Mouse (Mus musculus): ENCODE data around the gene Cmss1. TPM values are rescaled to one million over a fixed set of nuclear protein-coding genes. Genes with fewer than 3 reads are reported as not detected.

Cmss1 gene
- polyA plus RNA-seq, 1 experiment from 2014 or later = 67.9 TPM

GRCm38 (mm10) chr16:57536511-57536910 is 70.2 kb downstream of the Cmss1 start:
- Histone ChIP-seq H3K27ac (ENCODE audit: low read depth) (no peak overlapping the region), H3K9ac (no peak overlapping the region), H3K9me3 (ENCODE audit: low read depth, low read length) (no peaks in the 10 kb centered on the region), H3K4me2 (no peak overlapping the region), H3K4me3 (ENCODE audit: low read depth, low read length) (no peak overlapping the region), H3K36me3 (ENCODE audit: insufficient read depth) (no peaks in the 10 kb centered on the region), H3K4me1 (ENCODE audit: insufficient read depth) (0 out of 2 replicates have a peak, but pooled peaks cover 4% of the 10 kb centered on the region), H3K27me3 (ENCODE audit: insufficient read depth, low read length) (no peaks in the 10 kb centered on the region)
- 74% methylated on average over 7 of the region's 7 CpGs for WGBS
- no peak for TF ChIP-seq CTCF (IDR thresholded peaks at IDR 0.05; ENCODE audit: low read depth)
- DNase-seq (no peak), ATAC-seq (ENCODE audit: insufficient read depth) (no peak)

- Histone ChIP-seq H3K4me1 (ENCODE audit: insufficient read depth) (0 out of 2 replicates have a peak, but pooled peaks cover 4% of the 10 kb centered on the region), H3K4me2 (no peak overlapping the region), H3K27ac (ENCODE audit: low read depth) (no peak overlapping the region), H3K9me3 (ENCODE audit: low read depth, low read length) (no peaks in the 10 kb centered on the region), H3K36me3 (ENCODE audit: insufficient read depth) (no peaks in the 10 kb centered on the region), H3K9ac (no peak overlapping the region), H3K4me3 (ENCODE audit: low read depth, low read length) (no peak overlapping the region), H3K27me3 (ENCODE audit: insufficient read depth, low read length) (no peaks in the 10 kb centered on the region)
- ATAC-seq (ENCODE audit: insufficient read depth) (no peak), DNase-seq (peak; percentile 48)
- TF ChIP-seq CTCF (IDR thresholded peaks at IDR 0.05; ENCODE audit: low read depth) = no peak
- 42% methylated on average over 1 of the region's 1 CpGs for WGBS
These were observed 71.9 kb downstream of the Cmss1 start for GRCm38 (mm10) chr16:57534811-57535210.

GRCm38 (mm10) chr16:57534365-57534764 is 72.3 kb downstream of the Cmss1 start:
- Histone ChIP-seq H3K27me3 (ENCODE audit: insufficient read depth, low read length) (no peaks in the 10 kb centered on the region), H3K9me3 (ENCODE audit: low read depth, low read length) (no peaks in the 10 kb centered on the region), H3K9ac (no peak overlapping the region), H3K4me2 (no peak overlapping the region), H3K4me1 (ENCODE audit: insufficient read depth) (0 out of 2 replicates have a peak, but pooled peaks cover 4% of the 10 kb centered on the region), H3K36me3 (ENCODE audit: insufficient read depth) (no peaks in the 10 kb centered on the region), H3K27ac (ENCODE audit: low read depth) (no peak overlapping the region), H3K4me3 (ENCODE audit: low read depth, low read length) (no peak overlapping the region)
- no peak for TF ChIP-seq CTCF (IDR thresholded peaks at IDR 0.05; ENCODE audit: low read depth)
- ATAC-seq (ENCODE audit: insufficient read depth) (no peak), DNase-seq (no peak)
- 74% methylated on average over 1 of the region's 1 CpGs for WGBS

GRCm38 (mm10) chr16:57532081-57532493 is 74.6 kb downstream of the Cmss1 start:
- Histone ChIP-seq H3K27me3 (ENCODE audit: insufficient read depth, low read length) (no peaks in the 10 kb centered on the region), H3K9ac (no peak overlapping the region), H3K4me3 (ENCODE audit: low read depth, low read length) (no peak overlapping the region), H3K36me3 (ENCODE audit: insufficient read depth) (no peaks in the 10 kb centered on the region), H3K27ac (ENCODE audit: low read depth) (no peak overlapping the region), H3K4me1 (ENCODE audit: insufficient read depth) (0 out of 2 replicates have a peak, but pooled peaks cover 4% of the 10 kb centered on the region), H3K4me2 (no peak overlapping the region), H3K9me3 (ENCODE audit: low read depth, low read length) (no peaks in the 10 kb centered on the region)
- WGBS = 12% methylated on average over 6 of the region's 6 CpGs
- ATAC-seq (ENCODE audit: insufficient read depth) (no peak), DNase-seq (peak; percentile 71)
- no peak for TF ChIP-seq CTCF (IDR thresholded peaks at IDR 0.05; ENCODE audit: low read depth)

- Histone ChIP-seq H3K9ac (no peak overlapping the region), H3K4me2 (no peak overlapping the region), H3K36me3 (ENCODE audit: insufficient read depth) (no peaks in the 10 kb centered on the region), H3K27me3 (ENCODE audit: insufficient read depth, low read length) (no peaks in the 10 kb centered on the region), H3K4me1 (ENCODE audit: insufficient read depth) (0 out of 2 replicates have a peak, but pooled peaks cover 7% of the 10 kb centered on the region), H3K9me3 (ENCODE audit: low read depth, low read length) (no peaks in the 10 kb centered on the region), H3K4me3 (ENCODE audit: low read depth, low read length) (no peak overlapping the region), H3K27ac (ENCODE audit: low read depth) (no peak overlapping the region)
- 62% methylated on average over 4 of the region's 4 CpGs for WGBS
- ATAC-seq (ENCODE audit: insufficient read depth) = no peak
- DNase-seq = no peak
- no peak for TF ChIP-seq CTCF (IDR thresholded peaks at IDR 0.05; ENCODE audit: low read depth)
These were observed 76.1 kb downstream of the Cmss1 start for GRCm38 (mm10) chr16:57530547-57530946.

GRCm38 (mm10) chr16:57528457-57528856 is 78.2 kb downstream of the Cmss1 start:
- WGBS = 44% methylated on average over 4 of the region's 4 CpGs
- Histone ChIP-seq H3K9ac (no peak overlapping the region), H3K9me3 (ENCODE audit: low read depth, low read length) (no peaks in the 10 kb centered on the region), H3K4me3 (ENCODE audit: low read depth, low read length) (no peak overlapping the region), H3K27me3 (ENCODE audit: insufficient read depth, low read length) (no peaks in the 10 kb centered on the region), H3K4me1 (ENCODE audit: insufficient read depth) (0 out of 2 replicates have a peak, but pooled peaks cover 7% of the 10 kb centered on the region), H3K4me2 (no peak overlapping the region), H3K36me3 (ENCODE audit: insufficient read depth) (no peaks in the 10 kb centered on the region), H3K27ac (ENCODE audit: low read depth) (no peak overlapping the region; the same call in 1 of the 2 replicates)
- DNase-seq (no peak), ATAC-seq (ENCODE audit: insufficient read depth) (no peak)
- TF ChIP-seq CTCF (IDR thresholded peaks at IDR 0.05; ENCODE audit: low read depth) = no peak

GRCm38 (mm10) chr16:57526893-57527292 is 79.8 kb downstream of the Cmss1 start:
- no peak overlapping the region for H3K27ac ChIP-seq (ENCODE audit: low read depth)
- H3K27me3 ChIP-seq (ENCODE audit: insufficient read depth, low read length) = no peaks in the 10 kb centered on the region
- no peaks in the 10 kb centered on the region for H3K9me3 ChIP-seq (ENCODE audit: low read depth, low read length)
- no peak overlapping the region for H3K4me2 ChIP-seq
- ATAC-seq (ENCODE audit: insufficient read depth) = no peak
- 79% methylated on average over 7 of the region's 7 CpGs for WGBS
- TF ChIP-seq CTCF (IDR thresholded peaks at IDR 0.05; ENCODE audit: low read depth) = no peak
- no peak overlapping the region for H3K4me3 ChIP-seq (ENCODE audit: low read depth, low read length)
- 0 out of 2 replicates have a peak, but pooled peaks cover 3% of the 10 kb centered on the region for H3K4me1 ChIP-seq (ENCODE audit: insufficient read depth)
- H3K9ac ChIP-seq = no peak overlapping the region
- no peak for DNase-seq
- no peaks in the 10 kb centered on the region for H3K36me3 ChIP-seq (ENCODE audit: insufficient read depth)
